Mouse (Mus musculus): ENCODE data around the gene Pde10a.

The Pde10a gene

GRCm38 (mm10) chr17:9035561-9036348 lies 510.6 kb downstream of the Pde10a start:
- peak in 1 of 2 experiments; percentile 48 for DNase-seq (ENCODE audit: low spot score in 2 of 2)
